Mouse (Mus musculus): ENCODE measurements around the gene Klk4.

Klk4 gene

DNA sequence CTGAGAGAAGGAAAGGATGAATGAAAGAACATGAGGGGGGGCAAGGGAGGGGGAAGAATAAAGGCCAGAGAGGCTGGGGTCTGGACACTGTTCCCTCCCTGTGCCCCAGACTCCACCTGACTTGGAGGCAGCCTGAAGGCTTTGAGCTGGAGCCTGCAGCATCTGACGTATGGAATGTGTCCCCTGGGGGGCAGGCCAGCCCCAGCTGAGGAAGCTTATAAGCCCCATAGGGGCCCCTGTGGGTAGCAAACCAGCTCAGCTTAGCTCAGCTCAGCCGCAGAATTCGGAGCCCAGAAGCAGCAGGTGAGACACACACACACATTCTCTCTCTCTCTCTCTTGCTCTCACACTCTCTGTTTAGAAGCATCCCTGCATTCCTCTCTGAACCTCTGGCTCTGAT is at the start of gene Klk4:
Gene Klk4 (plus strand): TSS at position 249 of the 400 bp plus-strand sequence.
- no peak for DNase-seq (ENCODE audit: low read depth, low spot score)

DNA sequence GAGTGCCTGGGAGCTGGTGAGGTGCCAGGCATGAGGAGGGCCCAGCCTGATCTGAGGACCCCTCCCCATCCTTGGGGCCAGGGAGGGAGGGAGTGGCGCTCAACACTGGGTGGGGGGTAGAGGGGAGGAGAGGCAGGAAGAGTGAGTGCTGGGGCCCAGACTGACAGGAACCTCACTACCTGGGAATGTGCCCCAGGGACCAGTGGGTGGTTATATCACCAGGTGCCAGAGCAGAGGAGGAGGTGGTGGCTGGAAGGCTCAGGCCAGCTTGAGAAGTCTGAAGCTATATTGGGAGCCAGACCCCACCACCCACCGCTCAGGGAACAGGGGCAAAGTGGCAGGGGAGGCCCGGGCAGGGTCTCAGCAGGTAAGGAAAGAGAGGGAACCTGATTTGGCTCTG is 39.3 kb upstream of the Klk4 start, which contains the start of gene Klk5:
Gene Klk5 (plus strand): TSS at position 271 of the 400 bp plus-strand sequence.
- DNase-seq (ENCODE audit: low read depth, low spot score): no peak

DNA sequence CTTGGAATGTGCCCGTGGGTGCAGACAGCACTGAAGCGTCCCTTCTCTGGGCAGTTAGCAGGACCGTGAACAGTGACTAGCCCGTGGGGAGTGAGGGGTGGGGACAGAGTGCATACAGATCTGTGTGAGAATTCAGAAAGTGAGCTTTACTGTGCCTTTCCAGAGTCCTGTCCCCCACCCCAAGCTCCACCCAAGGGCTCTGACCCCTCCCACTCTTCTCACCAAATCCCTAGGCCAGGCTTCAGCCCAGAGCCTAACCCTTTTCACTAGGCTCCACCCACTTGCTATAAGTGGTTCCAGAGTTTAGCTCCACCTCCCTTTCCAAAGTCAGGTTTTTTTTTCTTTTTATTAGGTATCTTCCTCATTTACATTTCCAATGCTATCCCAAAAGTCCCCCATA is 37.2 kb upstream of the Klk4 start:
- no peak for DNase-seq (ENCODE audit: low read depth, low spot score)

DNA sequence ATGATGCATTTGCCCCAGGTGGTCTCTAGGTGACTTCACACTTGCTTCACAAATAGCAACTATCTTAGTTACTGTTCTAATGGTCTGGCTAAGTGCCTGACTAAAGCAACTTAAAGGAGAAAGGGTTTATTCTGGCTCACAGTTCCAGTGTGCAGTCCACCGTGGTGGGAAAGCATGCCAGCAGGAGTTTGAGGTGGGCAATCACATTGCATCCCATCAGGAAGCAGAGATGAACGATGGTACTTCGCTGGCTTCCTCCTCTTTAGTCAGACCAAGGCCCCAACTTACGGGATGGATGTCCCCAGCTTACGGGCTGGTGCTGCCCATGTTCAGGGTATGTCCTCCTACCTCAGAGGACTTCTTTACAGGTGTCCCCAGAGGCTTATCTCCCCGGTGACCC is 29.3 kb upstream of the Klk4 start:
- DNase-seq (ENCODE audit: low read depth, low spot score): no peak

DNA sequence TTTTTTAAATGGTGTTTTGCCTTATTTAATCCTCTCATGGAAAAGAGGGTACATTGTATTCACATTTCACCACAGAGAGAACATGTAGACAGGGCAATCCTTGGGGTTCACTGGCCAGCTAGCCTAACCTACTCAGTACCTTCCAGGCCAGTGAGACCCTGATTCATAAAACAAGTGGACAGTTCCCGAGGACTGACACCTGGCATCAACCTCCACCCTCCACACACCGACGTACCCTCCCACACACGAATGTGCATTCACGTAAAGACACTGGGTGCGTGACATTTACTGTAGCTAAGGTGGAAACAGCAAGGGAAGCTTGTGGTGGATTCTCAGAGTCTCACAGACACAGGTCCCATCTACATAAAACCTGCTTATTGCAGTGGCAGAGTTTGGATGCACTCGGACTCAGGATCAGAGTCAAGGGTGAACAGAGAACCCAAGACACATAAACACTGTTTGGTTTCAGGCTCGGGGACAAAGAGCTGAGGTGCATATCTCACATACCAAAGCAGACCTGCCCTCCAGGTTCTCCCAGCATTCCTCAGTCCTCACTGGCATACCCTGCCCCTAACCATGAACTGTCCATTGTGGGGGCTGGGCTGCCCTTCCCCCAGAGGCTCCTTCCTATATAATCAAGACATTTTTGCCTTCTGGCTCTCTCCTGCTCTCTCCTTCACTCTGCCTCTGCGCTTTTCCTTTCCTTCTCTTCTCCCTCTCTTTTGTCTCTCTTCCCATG is 26.1 kb upstream of the Klk4 start:
- no peak for DNase-seq (ENCODE audit: low read depth, low spot score)

DNA sequence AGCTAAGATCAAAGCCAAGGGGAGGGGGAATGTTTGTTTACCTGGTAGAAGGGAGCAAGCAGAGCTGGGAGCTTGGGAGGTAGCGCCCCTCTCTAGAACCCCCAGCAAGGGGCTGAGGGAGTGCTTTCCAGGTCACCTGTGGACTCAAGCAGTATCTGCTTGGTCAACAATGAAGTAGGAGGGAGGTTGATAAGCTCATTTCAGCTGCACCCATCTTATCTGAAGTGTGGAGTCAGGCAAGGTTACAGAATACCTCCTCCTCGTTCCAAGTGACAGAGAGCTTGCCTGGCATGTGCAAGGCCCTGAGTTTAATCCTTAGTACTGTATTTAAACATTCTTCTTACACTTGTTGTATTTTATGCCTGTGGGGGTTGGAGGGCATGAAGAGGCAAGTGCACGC is 25.3 kb upstream of the Klk4 start:
- DNase-seq (ENCODE audit: low read depth, low spot score): no peak

DNA sequence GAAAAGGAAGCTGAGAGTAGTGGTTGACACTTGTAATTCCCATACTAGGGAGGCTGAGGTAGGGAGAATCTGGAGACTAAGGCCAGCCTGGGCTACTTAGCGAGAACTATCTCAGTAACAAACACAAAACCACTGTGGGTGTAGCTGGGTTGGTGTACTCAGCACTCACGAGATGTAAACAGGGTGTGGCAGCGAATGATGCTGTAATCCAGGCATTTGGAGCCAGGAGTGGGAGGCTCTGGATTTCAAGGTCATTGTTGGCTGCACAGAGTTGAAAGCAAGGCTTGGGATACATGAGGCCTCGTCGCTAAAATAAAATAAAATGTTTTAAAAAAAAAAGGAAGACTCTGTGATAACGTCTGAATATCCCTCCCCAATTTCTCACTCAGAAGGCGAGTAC is 24.7 kb upstream of the Klk4 start:
- no peak for DNase-seq (ENCODE audit: low read depth, low spot score)

DNA sequence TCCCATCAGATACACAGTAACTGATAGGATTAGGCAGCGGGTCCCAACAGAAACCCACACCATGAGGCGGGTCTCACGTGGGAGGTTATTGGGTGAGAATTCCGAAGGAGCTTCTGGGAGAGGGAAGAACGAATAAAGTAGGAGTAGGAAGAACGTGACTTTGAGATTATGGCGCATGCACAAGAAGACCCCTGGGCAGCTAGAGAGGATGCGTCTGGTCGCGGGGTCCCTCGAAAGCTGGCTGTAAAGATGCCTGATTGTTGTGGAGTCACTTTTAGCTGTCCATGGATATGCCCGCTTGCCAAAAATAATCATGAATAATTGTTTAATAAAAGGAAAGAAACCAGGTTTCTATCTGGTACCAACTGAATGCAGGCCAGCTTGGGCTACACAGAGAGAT is 23.5 kb upstream of the Klk4 start:
- no peak for DNase-seq (ENCODE audit: low read depth, low spot score)

DNA sequence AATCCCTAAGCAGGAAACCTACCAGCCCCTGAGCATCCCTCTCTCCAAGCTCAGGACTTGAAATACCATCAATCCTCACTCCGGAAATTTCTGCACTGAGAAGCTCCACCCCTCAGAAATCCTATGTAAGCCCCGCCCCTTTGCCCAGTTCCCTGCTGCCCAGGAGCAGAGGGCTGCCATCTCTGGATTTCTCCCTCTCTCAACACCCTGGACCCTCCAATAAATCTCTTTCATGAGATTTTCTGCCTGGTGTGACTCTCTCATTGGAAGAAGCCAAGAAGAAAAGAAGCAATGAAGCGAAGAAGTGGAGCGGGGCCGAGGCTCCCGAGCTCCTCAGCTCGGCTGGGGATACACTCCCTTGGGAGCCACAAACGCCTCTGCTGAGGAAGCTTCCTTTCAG is 20.5 kb upstream of the Klk4 start:
- DNase-seq (ENCODE audit: low read depth, low spot score): no peak

DNA sequence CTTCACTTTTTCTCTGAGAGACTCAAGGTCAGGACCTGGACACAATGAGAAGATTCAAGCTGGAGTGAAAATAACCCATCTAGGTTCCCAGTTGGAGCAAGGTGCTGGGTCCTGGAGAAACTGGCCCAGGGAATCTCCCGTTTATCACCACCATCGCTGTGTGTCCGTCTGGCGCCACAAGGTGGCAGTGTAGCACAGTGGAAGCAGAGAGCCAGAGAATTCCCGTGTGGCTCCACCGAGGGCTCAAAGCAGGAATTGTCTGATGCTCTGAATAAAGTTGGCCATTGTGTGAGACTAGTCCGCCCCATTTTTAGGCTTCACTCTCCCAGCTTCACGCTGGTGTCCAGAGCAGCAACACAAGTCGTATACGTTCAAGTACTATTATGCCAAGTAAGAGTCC is 7.7 kb upstream of the Klk4 start:
- DNase-seq (ENCODE audit: low read depth, low spot score): no peak

DNA sequence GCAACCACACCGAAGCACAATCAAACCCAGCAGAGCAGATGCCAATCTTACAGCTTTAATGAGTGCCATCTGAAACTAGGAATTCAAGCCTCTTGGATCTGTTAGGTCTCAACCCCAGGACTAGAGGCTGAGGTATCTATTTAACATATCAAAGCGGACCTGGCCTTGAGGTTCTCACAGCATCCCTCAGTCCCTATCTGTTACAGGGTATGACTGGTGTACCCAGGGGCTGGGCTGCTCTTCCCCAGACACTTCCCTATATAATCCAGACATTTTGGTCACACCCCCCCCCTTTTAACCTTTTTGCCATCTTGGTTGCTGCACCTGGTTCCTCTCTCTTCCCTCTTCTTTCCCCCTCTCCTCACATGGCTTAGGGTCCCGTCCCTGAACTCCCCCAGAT is 7.3 kb upstream of the Klk4 start:
- no peak for DNase-seq (ENCODE audit: low read depth, low spot score)

DNA sequence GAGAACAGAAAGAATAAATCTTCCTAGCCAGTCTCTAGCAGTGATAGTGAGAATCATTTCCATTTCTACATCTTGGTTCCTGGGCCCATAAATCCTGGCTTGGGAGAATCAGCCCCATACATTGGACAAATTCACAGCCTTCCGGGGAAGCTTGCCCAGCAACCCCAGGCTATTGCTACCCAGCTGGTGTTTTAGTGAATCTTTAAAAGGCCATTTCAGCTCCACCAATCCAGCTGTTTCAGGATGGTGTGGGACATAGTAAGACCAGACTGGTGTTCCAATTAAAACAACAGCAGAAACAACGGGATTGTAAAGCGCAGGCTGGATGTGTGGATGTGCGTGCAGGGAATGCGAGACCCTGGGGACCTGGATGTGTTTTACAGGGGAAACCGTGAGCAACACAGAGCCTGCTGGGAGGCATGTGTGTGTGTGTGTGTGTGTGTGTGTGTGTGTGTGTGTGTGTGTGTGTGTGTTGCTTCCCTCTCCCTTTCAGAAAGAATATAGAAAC is 6.0 kb upstream of the Klk4 start:
- no peak for DNase-seq (ENCODE audit: low read depth, low spot score)

DNA sequence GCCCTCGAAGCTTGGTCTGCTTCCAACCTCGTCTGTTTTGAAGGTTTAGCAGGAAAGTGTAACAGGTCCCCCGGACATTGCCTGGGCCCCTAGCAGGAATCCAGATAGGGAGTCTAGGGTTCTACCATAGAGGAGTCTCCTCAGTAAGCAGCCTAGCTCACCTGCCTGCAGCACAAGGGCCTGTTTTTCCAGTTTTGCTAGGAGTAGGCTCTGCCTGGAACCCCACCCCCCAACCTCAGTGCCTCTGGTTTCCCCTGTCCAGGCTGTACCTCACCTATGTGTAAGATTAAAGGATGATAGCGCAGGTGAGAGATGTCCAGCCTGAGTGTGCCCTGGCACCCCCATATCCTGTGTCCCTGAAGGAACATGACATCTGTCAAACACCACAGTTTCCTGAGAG is 4.5 kb upstream of the Klk4 start:
- DNase-seq (ENCODE audit: low read depth, low spot score): no peak

DNA sequence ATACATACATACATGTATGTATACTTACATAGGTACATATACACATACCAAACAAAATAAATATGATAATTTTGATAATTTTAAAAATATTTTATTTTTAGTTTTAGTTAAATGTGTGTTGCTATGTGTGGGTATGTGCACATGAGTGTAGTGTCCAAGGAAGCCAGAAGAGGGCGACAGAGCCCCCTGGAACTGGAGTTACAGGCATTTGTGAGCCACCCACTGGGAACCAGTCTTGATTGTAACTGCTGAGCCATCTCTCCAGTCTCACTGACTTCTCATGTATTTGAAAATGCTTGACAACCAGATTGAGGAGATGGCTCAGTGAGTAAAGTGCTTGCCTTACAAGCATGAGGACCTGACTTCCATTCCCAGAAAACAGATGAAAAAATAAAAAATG is 2.7 kb upstream of the Klk4 start:
- DNase-seq (ENCODE audit: low read depth, low spot score): no peak

DNA sequence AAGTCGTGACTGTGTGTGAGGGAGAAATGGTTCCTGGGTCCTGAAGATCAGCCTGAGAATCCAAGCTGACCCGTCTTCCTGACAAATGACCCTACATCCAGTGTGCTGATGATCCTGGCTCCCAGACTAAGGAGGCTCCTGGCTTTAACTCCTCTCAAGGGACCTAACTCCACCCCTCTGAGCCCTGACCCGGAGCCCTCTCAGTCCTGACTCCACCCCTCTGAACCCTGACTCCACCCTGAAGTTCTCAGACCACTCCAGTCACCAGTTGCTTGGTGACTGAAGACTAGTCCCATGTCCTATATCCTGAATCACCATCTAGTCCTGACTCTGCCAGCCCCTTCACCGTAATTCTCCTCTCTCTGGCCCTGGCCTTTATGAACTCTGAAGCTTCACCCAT is 1.4 kb downstream of the Klk4 start:
- no peak for DNase-seq (ENCODE audit: low read depth, low spot score)

DNA sequence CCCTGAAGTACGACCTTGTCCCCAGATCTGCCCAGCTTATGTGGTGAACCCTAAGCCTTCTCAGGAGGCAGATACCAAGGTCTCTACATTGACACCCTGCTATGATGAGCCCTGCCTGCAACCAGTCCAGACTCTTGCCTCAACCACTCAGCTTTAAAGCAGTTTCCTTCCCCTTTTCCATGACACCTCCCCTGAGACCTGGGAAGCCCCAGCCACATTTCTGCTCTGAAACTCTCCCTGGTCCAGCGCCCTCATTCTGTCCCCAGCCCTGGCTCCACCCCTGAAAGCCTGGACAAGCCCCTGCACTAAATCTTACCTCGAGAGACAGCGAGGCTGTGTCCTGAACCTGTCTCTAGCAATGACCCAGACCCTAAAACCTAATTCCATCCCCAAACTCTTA is 1.9 kb downstream of the Klk4 start:
- no peak for DNase-seq (ENCODE audit: low read depth, low spot score)

DNA sequence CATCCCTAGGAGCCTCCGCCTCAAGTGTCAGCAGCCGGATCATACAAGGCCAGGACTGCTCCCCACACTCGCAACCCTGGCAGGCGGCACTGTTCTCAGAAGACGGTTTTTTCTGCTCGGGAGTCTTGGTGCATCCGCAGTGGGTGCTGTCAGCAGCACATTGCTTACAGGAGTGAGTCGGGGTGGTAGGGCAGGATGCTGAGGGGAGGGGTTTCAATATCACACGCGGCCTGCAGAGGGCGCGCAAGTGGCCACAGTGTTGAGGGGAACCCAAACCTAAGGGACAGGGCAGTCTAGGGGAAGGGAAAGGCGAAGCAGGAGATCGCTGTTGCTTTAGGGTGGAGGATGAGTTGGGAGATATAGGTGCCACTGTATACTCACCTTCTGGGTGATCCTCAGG is 2.6 kb downstream of the Klk4 start:
- DNase-seq (ENCODE audit: low read depth, low spot score): no peak

DNA sequence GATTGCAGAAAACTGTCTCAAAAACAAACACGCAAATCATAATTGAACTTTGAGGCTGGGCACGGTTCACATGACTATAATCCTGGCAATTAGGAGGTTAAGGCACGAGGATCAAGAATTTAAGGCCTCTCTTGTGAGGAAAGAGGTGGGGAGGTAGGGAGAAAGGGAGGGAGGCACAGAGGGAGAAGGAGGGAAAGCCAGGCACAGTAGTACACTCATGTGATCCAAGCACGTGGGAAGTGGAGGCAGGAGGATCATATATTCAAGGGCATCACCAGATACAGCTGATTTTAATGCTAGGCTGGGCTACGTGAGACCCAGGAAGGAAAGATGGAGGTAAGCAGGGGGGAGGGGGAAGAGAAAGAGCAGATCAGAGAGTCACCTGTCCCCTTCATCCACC is 10.4 kb downstream of the Klk4 start:
- no peak for DNase-seq (ENCODE audit: low read depth, low spot score)

DNA sequence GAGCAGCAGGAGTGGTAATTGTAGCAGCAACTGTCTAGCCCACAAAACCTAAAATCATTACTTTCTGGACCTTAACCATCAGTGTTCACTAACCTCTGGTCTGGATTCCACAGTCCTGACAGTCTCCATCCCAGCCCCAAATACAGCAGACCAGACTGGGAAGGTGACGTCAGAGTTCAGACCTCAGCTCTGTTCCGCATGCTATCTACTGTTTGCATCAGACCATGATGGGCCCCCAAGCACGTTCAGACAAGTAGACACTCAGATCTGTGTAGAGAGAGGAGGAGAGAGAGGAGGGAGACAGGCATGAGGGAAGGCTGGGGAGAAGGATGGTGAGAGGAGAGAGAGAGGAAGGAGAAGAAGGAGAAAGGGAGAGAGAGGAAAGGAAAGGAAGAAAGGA is 10.8 kb downstream of the Klk4 start:
- no peak for DNase-seq (ENCODE audit: low read depth, low spot score)

DNA sequence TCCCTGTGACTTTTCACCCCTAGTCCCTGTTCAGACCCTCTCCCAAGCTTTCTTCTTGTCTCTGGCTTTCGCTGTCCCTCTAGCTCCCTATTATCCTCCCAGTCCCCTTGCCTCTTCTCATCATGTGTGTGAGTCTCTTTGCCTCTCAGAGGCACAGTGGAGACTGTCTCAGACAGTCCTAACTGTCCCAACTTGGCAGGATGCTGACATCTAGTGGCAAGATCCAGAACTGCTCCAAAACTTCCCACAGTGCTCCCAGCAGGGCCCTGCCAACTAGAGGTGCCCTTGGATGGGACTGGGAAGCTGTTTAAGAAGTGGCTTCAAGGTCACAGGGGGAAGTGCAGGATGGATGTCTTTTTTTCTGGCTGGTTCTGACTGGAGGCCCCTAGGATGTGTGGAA is 13.9 kb downstream of the Klk4 start:
- peak; percentile 19 for DNase-seq (ENCODE audit: low read depth, low spot score)

DNA sequence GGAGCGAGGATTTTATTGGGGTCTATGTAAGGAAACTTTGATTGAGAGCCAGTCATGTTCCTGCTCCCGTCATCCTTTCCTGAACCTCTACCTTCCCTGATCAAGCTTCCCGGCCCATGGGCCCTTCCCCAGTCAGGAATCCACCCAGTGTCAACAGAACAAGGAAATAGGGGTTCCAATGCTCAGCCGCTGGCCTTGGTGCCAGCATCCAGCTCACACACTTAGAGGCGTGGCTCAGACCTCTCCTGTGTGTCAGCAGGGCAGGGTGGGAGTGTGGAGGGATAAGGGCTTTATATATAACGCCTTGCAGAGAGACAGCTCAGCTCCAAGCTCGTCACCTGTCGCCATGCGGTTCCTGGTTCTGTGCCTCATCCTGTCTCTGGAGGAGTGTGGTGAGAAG is 33.9 kb downstream of the Klk4 start:
- DNase-seq (ENCODE audit: low read depth, low spot score): no peak

DNA sequence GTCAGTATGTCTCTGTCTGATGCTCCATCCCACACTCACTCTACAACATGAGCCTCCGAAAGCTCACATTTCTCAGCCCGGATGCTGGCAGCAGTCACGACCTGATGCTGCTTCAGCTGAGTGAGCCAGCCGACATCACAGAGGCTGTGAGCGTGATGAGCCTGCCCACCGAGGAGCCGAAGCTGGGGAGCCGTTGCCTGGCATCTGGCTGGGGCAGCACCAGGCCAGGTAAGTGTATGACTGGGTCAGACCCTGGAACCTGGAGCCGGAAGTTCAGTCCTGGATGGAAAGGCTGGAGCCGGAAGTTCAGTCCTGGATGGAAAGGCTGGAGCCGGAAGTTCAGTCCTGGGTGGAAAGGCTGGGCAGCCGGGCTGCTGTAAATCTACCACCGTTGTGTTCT is 37.5 kb downstream of the Klk4 start:
- DNase-seq (ENCODE audit: low read depth, low spot score): no peak

DNA sequence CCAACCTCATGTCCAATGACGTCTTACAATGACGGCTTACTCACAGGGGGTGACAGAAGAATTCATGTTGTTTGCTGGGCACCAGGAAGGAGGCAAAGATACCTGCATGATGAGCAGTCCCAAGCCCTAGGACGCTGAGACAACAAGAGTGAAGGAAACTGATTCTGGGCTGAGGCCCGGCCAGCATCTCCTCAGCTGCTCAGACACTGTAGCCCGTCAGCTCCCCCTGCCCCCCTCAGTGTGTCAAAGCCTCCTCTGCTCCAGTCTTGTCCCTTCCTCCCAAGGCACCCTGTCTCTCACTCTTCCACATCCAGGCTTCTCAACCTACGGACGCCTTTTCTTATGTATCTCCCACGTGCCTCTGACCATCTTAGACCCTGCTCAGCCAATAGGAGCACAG is 37.9 kb downstream of the Klk4 start:
- DNase-seq (ENCODE audit: low read depth, low spot score): no peak

All from c-Kit-negative CD71-positive TER-119-positive erythroid progenitor cells, embryonic 14.5 days (primary cell).